Mouse (Mus musculus): Measurements from ENCODE around the gene H6pd.

DNA sequence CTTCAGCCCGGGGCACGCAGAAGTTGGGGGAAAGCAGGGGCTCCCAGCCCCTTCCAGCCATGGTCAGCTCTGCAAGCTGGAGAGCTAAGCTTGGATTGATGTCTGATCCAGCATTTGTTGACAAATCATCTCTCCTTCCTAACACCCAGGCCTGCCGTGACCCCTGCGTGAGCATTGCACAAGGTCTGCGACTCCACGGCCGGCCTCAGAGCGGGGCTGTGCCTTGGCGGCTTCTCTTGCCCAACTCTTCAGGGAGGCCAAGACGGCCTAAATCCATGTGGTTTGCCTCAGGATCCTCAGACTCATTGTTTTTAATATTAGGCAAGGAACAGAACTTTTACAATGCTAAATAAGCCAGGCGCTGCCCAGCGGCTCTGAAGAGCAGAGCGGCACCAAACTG, 57.6 kb downstream of the H6pd start:
- no peak for TF ChIP-seq ZKSCAN1 (IDR thresholded peaks at IDR 0.05; ENCODE audit: low read depth, low read length)
- TF ChIP-seq CTCF (IDR thresholded peaks at IDR 0.05 in 2 of 3, conservative IDR thresholded peaks at IDR 0.05 in 1 of 3; ENCODE audit: control insufficient read depth in 1 of 3, insufficient read depth in 1 of 3, low read depth in 2 of 3, low read length in 3 of 3, poor library complexity in 1 of 3, severe bottlenecking in 1 of 3): no peak
- no peak for TF ChIP-seq EP300 (IDR thresholded peaks at IDR 0.05; ENCODE audit: low read depth in 1 of 2, low read length in 2 of 2)
- TF ChIP-seq TBP (IDR thresholded peaks at IDR 0.05; ENCODE audit: low read depth, low read length): no peak
- TF ChIP-seq SMC3 (IDR thresholded peaks at IDR 0.05; ENCODE audit: low read depth, low read length): no peak
- no peak for TF ChIP-seq JUND (IDR thresholded peaks at IDR 0.05; ENCODE audit: low read depth, low read length)
- no peak for TF ChIP-seq USF1 (IDR thresholded peaks at IDR 0.05; ENCODE audit: low read depth, low read length)
- TF ChIP-seq POLR2A (IDR thresholded peaks at IDR 0.05; ENCODE audit: control insufficient read depth in 1 of 2, insufficient read depth in 1 of 2, low read depth in 1 of 2, low read length in 2 of 2, poor library complexity in 1 of 2): no peak
- no peak for TF ChIP-seq POLR2AphosphoS5 (IDR thresholded peaks at IDR 0.05; ENCODE audit: borderline replicate concordance, low read depth, low read length)
- TF ChIP-seq UBTF (IDR thresholded peaks at IDR 0.05; ENCODE audit: borderline replicate concordance, insufficient read depth, low read depth, low read length): no peak
- TF ChIP-seq GABPA (IDR thresholded peaks at IDR 0.05; ENCODE audit: low read depth, low read length): no peak
- no peak for TF ChIP-seq NELFE (IDR thresholded peaks at IDR 0.05; ENCODE audit: low read depth, low read length)
